Mouse (Mus musculus) cerebellum, postnatal 10 days (tissue): ENCODE data around the gene Hes3.

Source experiments
- DNase-seq, 2 experiments: peaks; one replicate each; pipeline ENCODE4 v3.0.0; 2021; ENCODE audit warnings: mixed read lengths in 2 of 2

The Hes3 gene

GRCm38 (mm10) chr4:152291562-152291961, at the start of gene Hes3:
Gene Hes3 (minus strand): TSS chr4:152291662.
- no peak for DNase-seq

- DNase-seq, result peak in 1 of 2 experiments; percentile 43
These were observed 49.3 kb upstream of the Hes3 start for GRCm38 (mm10) chr4:152340584-152341284.

- peak in 1 of 2 experiments; percentile 36 for DNase-seq
These were observed 47.9 kb upstream of the Hes3 start for GRCm38 (mm10) chr4:152339293-152339790.

- DNase-seq, result peak; percentile 77 to 79
These were observed 47.2 kb upstream of the Hes3 start, which contains the start of gene Chd5 for GRCm38 (mm10) chr4:152338419-152339292. Gene Chd5 (plus strand): TSS chr4:152338651.

- peak; percentile 40 to 51 for DNase-seq
These were observed 46.3 kb upstream of the Hes3 start for GRCm38 (mm10) chr4:152337772-152338171.

GRCm38 (mm10) chr4:152333587-152333986, 42.1 kb upstream of the Hes3 start:
- DNase-seq, result no peak

- peak; percentile 74 to 79 for DNase-seq
These were observed 41.5 kb upstream of the Hes3 start for GRCm38 (mm10) chr4:152332952-152333351.

- DNase-seq, result peak; percentile 73 to 74
These were observed 37.2 kb upstream of the Hes3 start for GRCm38 (mm10) chr4:152328691-152329090.

GRCm38 (mm10) chr4:152326543-152326942, 35.1 kb upstream of the Hes3 start:
- DNase-seq, result no peak

- DNase-seq, result peak; percentile 95 to 96
These were observed 34.3 kb upstream of the Hes3 start, which contains the start of gene Rpl22 for GRCm38 (mm10) chr4:152325574-152326411. Gene Rpl22 (plus strand): TSS chr4:152325742.

GRCm38 (mm10) chr4:152324641-152325562, 33.4 kb upstream of the Hes3 start:
- no peak for DNase-seq

GRCm38 (mm10) chr4:152321464-152321863, 30.0 kb upstream of the Hes3 start:
- DNase-seq, result no peak

- peak; percentile 71 to 75 for DNase-seq
These were observed 27.2 kb upstream of the Hes3 start, which contains the start of gene Rnf207 for GRCm38 (mm10) chr4:152318517-152319234. Gene Rnf207 (minus strand): TSS chr4:152318993.

- DNase-seq, result peak; percentile 63 to 66
These were observed 26.2 kb upstream of the Hes3 start for GRCm38 (mm10) chr4:152317631-152318033.

- DNase-seq, result no peak
These were observed 24.2 kb upstream of the Hes3 start for GRCm38 (mm10) chr4:152315498-152316213.

- peak; percentile 74 to 81 for DNase-seq
These were observed 22.5 kb upstream of the Hes3 start for GRCm38 (mm10) chr4:152313934-152314333.

GRCm38 (mm10) chr4:152313211-152313632, 21.8 kb upstream of the Hes3 start:
- DNase-seq, result peak in 1 of 2 experiments; percentile 41

GRCm38 (mm10) chr4:152312186-152312585, 20.7 kb upstream of the Hes3 start:
- DNase-seq, result no peak

GRCm38 (mm10) chr4:152307542-152307941, 16.1 kb upstream of the Hes3 start:
- DNase-seq, result no peak

GRCm38 (mm10) chr4:152305991-152306390, 14.5 kb upstream of the Hes3 start:
- DNase-seq, result peak in 1 of 2 experiments; percentile 49
